Mouse (Mus musculus): ENCODE results near the gene 0610037L13Rik. TPM values are rescaled to one million over a fixed set of nuclear protein-coding genes. Genes with fewer than 3 reads are reported as not detected.

0610037L13Rik gene
- total RNA-seq, 2 experiments from 2014 or later = 65.2 to 73.8 TPM

GRCm38 (mm10) chr4:107910020-107910419 is 20.4 kb downstream of the 0610037L13Rik start:
- DNase-seq (ENCODE audit: low spot score in 2 of 2) = no peak

GRCm38 (mm10) chr4:107920336-107920735 is 30.7 kb downstream of the 0610037L13Rik start:
- no peak for DNase-seq (ENCODE audit: low spot score in 2 of 2)

GRCm38 (mm10) chr4:107921152-107921695 is 31.6 kb downstream of the 0610037L13Rik start:
- DNase-seq (ENCODE audit: low spot score in 2 of 2) = no peak

- no peak for DNase-seq (ENCODE audit: low spot score in 2 of 2)
Observed at GRCm38 (mm10) chr4:107921952-107922351, 32.3 kb downstream of the 0610037L13Rik start.

- peak; percentile 79 to 85 for DNase-seq (ENCODE audit: low spot score in 2 of 2)
Observed at GRCm38 (mm10) chr4:107923145-107923802, 33.7 kb downstream of the 0610037L13Rik start, which contains the start of gene Cpt2. TSS of gene Cpt2 (minus strand) at chr4:107923610.

- no peak for DNase-seq (ENCODE audit: low spot score in 2 of 2)
Observed at GRCm38 (mm10) chr4:107923803-107924194, 34.2 kb downstream of the 0610037L13Rik start.

- no peak for DNase-seq (ENCODE audit: low spot score in 2 of 2)
Observed at GRCm38 (mm10) chr4:107928269-107928668, 38.7 kb downstream of the 0610037L13Rik start.

GRCm38 (mm10) chr4:107928726-107929125 is 39.1 kb downstream of the 0610037L13Rik start:
- DNase-seq (ENCODE audit: low spot score in 2 of 2) = no peak

- DNase-seq (ENCODE audit: low spot score in 2 of 2) = no peak
Observed at GRCm38 (mm10) chr4:107931453-107931852, 41.8 kb downstream of the 0610037L13Rik start.

GRCm38 (mm10) chr4:107933239-107933638 is 43.6 kb downstream of the 0610037L13Rik start:
- no peak for DNase-seq (ENCODE audit: low spot score in 2 of 2)

GRCm38 (mm10) chr4:107935254-107935653 is 45.6 kb downstream of the 0610037L13Rik start:
- no peak for DNase-seq (ENCODE audit: low spot score in 2 of 2)

GRCm38 (mm10) chr4:107937338-107937737 is 47.7 kb downstream of the 0610037L13Rik start:
- DNase-seq (ENCODE audit: low spot score in 2 of 2) = peak; percentile 80

- no peak for DNase-seq (ENCODE audit: low spot score in 2 of 2)
Observed at GRCm38 (mm10) chr4:107938124-107938523, 48.5 kb downstream of the 0610037L13Rik start.

- no peak for DNase-seq (ENCODE audit: low spot score in 2 of 2)
Observed at GRCm38 (mm10) chr4:107942741-107943140, 53.1 kb downstream of the 0610037L13Rik start.

GRCm38 (mm10) chr4:107944141-107944540 is 54.5 kb downstream of the 0610037L13Rik start:
- DNase-seq (ENCODE audit: low spot score in 2 of 2) = no peak

Other genes starting within 250 kb of the 0610037L13Rik start
- gene Dmrtb1, start 205.6 kb upstream of the 0610037L13Rik start, total RNA-seq (2021) = 1 to 10 TPM; 2.5 to 3.2 TPM
- 100 to 1,000 TPM; 171 TPM for gene Lrp8, start 87.6 kb upstream of the 0610037L13Rik start, total RNA-seq (2021)
- 10 to 100 TPM; 46.5 to 51.9 TPM for gene Magoh, start 10.1 kb upstream of the 0610037L13Rik start, total RNA-seq (2021)
- gene Cpt2, start 33.8 kb downstream of the 0610037L13Rik start, total RNA-seq (2021) = 1 to 10 TPM; 7.3 to 9.4 TPM
- under 1 TPM; 0.14 to 0.18 TPM for gene Slc1a7, start 78.5 kb downstream of the 0610037L13Rik start, total RNA-seq (2021)
- 10 to 100 TPM; 14.4 to 14.8 TPM for gene Podn, start 206.6 kb downstream of the 0610037L13Rik start, total RNA-seq (2021)